Mouse (Mus musculus) midbrain, postnatal 0 days (tissue): Measurements from ENCODE around the gene Tbk1. TPM values are rescaled to one million over a fixed set of nuclear protein-coding genes. Genes with fewer than 3 reads are reported as not detected.

Experiments used
- ATAC-seq: fragments of 200-750 bp; cut with Nextera tagmentation; 2 replicates; pipeline ENCODE4 v1.8.0; 2017; ENCODE audit warnings: moderate number of reproducible peaks, mild to moderate bottlenecking, moderate TSS enrichment, moderate library complexity; ENCODE audit not compliant: low FRiP score
- DNase-seq: peaks from one replicate; pipeline ENCODE4 v3.0.0-alpha.2; 2015; ENCODE audit warnings: low spot score
- H3K27ac ChIP-seq: fragments of 300-500 bp; sonication (generic); 2 replicates; pipeline ENCODE4 v1.5.1; 2014; ENCODE audit warnings: low read depth, mild to moderate bottlenecking, low read length, mixed read lengths
- H3K27me3 ChIP-seq: fragments of 300-500 bp; sonication (generic); 2 replicates; pipeline ENCODE4 v1.6.1; 2014; ENCODE audit warnings: low read length, control low read depth, mixed read lengths; ENCODE audit not compliant: insufficient read depth
- H3K36me3 ChIP-seq: fragments of 300-500 bp; sonication (generic); 2 replicates; pipeline ENCODE4 v1.6.1; 2014; ENCODE audit warnings: low read length, control low read depth, mixed read lengths; ENCODE audit not compliant: insufficient read depth
- H3K4me1 ChIP-seq: fragments of 300-500 bp; sonication (generic); 2 replicates; pipeline ENCODE4 v1.6.1; 2014; ENCODE audit warnings: mild to moderate bottlenecking, control low read depth, antibody characterized with exemption, low read length, mixed read lengths; ENCODE audit not compliant: insufficient read depth
- H3K4me2 ChIP-seq: fragments of 300-500 bp; sonication (generic); 2 replicates; pipeline ENCODE4 v1.6.1; 2014; ENCODE audit warnings: low read depth, mild to moderate bottlenecking, low read length, mixed read lengths; ENCODE audit not compliant: poor library complexity, severe bottlenecking
- H3K4me3 ChIP-seq: fragments of 300-500 bp; sonication (generic); 2 replicates; pipeline ENCODE4 v1.5.1; 2014; ENCODE audit warnings: low read depth, mild to moderate bottlenecking, low read length, moderate library complexity
- H3K9ac ChIP-seq: fragments of 300-500 bp; sonication (generic); replicated peaks from 2 replicates; pipeline ENCODE4 v1.6.1; 2014; ENCODE audit warnings: mild to moderate bottlenecking, low read length, moderate library complexity, mixed read lengths; ENCODE audit not compliant: poor library complexity, severe bottlenecking
- H3K9me3 ChIP-seq: fragments of 300-500 bp; sonication (generic); 2 replicates; pipeline ENCODE4 v1.6.1; 2016; ENCODE audit warnings: low read length, control low read depth
- CTCF ChIP-seq: IDR thresholded peaks from 2 replicates; pipeline ENCODE4 v1.5.1; 2016; ENCODE audit warnings: antibody characterized with exemption, mild to moderate bottlenecking
- WGBS: fragments of 180-500 bp; shearing (Covaris S2); extraction: QIAGEN DNeasy Blood & Tissue Kit; methylation state at CpG from one replicate; pipeline ENCODE4 v1.1.7; 2014; 5-methylcytosine and 5-hydroxymethylcytosine counted together
- polyA plus RNA-seq: library from polyadenylated mRNA; unstranded; fragments of >200 nt; fragmentation: Nextera tagmentation; extraction: Ambion mirVana; gene quantifications from 2 replicates; pipeline ENCODE4 v1.2.1, GENCODE M21; 2015
- total RNA-seq: library from RNA; depleted of rRNA; stranded (reverse); fragments of >200 nt; gene quantifications from 2 replicates; pipeline ENCODE4 v1.2.3, GENCODE M21; 2014

The Tbk1 gene
- total and polyA plus RNA-seq, 2 experiments from 2014 or later: 16.5 to 24.8 TPM

- Histone ChIP-seq H3K36me3 (peaks cover 18% of the 10 kb centered on the region), H3K27ac (no peak overlapping the region), H3K27me3 (no peaks in the 10 kb centered on the region), H3K9ac (no peak overlapping the region), H3K4me2 (no peak overlapping the region), H3K4me1 (0 out of 2 replicates have a peak, but pooled peaks cover 7% of the 10 kb centered on the region), H3K4me3 (no peak overlapping the region), H3K9me3 (no peaks in the 10 kb centered on the region)
- TF ChIP-seq CTCF: no peak
- DNase-seq (no peak), ATAC-seq (no peak)
- WGBS: 97% methylated on average over 10 of the region's 10 CpGs
These were observed 18.6 kb downstream of the Tbk1 start for GRCm38 (mm10) chr10:121568026-121568425.

DNA sequence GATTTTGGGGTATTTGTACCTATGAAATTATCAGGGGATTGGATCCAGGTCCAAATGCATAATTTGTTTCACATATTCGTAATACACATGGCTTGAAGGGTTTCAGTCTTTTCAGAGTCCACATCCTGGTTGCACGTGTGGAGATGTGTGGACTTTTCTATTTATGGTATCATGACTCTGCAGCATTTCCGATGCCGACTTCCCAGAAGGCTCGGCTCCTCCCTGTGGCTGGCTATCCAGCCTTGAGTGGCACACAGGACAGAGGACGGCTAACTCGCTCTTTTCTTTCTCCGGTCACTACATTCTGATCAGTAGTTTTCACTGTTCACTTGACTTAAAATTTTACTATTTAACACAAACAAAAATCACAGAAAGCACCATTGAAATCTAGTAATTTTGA, 22.1 kb downstream of the Tbk1 start:
- H3K9me3 ChIP-seq: no peaks in the 10 kb centered on the region
- no peaks in the 10 kb centered on the region for H3K27me3 ChIP-seq
- peaks cover 18% of the 10 kb centered on the region for H3K36me3 ChIP-seq
- H3K4me2 ChIP-seq: no peak overlapping the region
- no peak overlapping the region for H3K4me3 ChIP-seq
- DNase-seq (no peak), ATAC-seq (no peak)
- WGBS: 86% methylated on average over 8 of the region's 8 CpGs
- H3K9ac ChIP-seq: no peak overlapping the region
- H3K4me1 ChIP-seq: 0 out of 2 replicates have a peak, but pooled peaks cover 3% of the 10 kb centered on the region
- no peak overlapping the region for H3K27ac ChIP-seq
- TF ChIP-seq CTCF: no peak

- Histone ChIP-seq H3K36me3 (peaks cover 46% of the 10 kb centered on the region), H3K4me2 (no peak overlapping the region), H3K9me3 (no peaks in the 10 kb centered on the region), H3K27me3 (no peaks in the 10 kb centered on the region), H3K9ac (no peak overlapping the region), H3K27ac (no peak overlapping the region), H3K4me1 (no peaks in the 10 kb centered on the region), H3K4me3 (no peak overlapping the region)
- WGBS: 84% methylated on average over 2 of the region's 2 CpGs
- no peak for TF ChIP-seq CTCF
- DNase-seq (no peak), ATAC-seq (no peak)
These were observed 28.4 kb downstream of the Tbk1 start for GRCm38 (mm10) chr10:121558231-121558630.

- Histone ChIP-seq H3K4me2 (no peak overlapping the region), H3K4me1 (no peaks in the 10 kb centered on the region), H3K36me3 (peaks cover 60% of the 10 kb centered on the region), H3K27me3 (no peaks in the 10 kb centered on the region), H3K27ac (no peak overlapping the region), H3K9ac (no peak overlapping the region), H3K4me3 (no peak overlapping the region), H3K9me3 (no peaks in the 10 kb centered on the region)
- ATAC-seq (no peak), DNase-seq (no peak)
- TF ChIP-seq CTCF: peak; percentile 33
- 72% methylated on average over 6 of the region's 6 CpGs for WGBS
These were observed 30.3 kb downstream of the Tbk1 start for GRCm38 (mm10) chr10:121556263-121556662.

- no peak overlapping the region for H3K4me3 ChIP-seq
- no peak overlapping the region for H3K27ac ChIP-seq
- TF ChIP-seq CTCF: no peak
- DNase-seq (no peak), ATAC-seq (no peak)
- H3K9me3 ChIP-seq: no peaks in the 10 kb centered on the region
- H3K27me3 ChIP-seq: no peaks in the 10 kb centered on the region
- no peak overlapping the region for H3K4me2 ChIP-seq
- no peaks in the 10 kb centered on the region for H3K4me1 ChIP-seq
- no peak overlapping the region for H3K9ac ChIP-seq
- H3K36me3 ChIP-seq: peaks cover 55% of the 10 kb centered on the region
- 95% methylated on average over 9 of the region's 9 CpGs for WGBS
These were observed 36.3 kb downstream of the Tbk1 start for GRCm38 (mm10) chr10:121550334-121550733.

DNA sequence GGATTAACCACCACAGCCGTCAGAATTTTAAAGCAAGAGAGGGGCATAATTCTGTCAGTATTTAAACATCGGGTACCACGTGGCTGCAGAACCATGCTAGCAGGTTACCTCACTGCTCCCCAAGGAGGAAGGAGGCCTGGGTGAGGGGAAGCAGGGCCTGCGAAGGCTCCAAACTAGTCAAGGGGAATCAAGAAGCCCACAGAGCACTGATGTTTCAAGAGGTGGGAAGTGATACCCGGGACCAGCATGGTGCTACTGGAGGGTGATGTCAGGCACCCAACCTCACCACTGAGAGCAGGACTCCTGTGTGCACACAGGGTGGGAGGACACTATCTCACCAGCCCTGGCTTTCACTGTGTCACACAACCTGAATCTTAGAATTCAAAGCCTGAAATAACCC, 36.9 kb downstream of the Tbk1 start:
- DNase-seq: no peak
- H3K4me2 ChIP-seq: no peak overlapping the region
- no peak overlapping the region for H3K27ac ChIP-seq
- H3K36me3 ChIP-seq: peaks cover 51% of the 10 kb centered on the region
- H3K4me1 ChIP-seq: no peaks in the 10 kb centered on the region
- no peaks in the 10 kb centered on the region for H3K9me3 ChIP-seq
- no peak for TF ChIP-seq CTCF
- ATAC-seq: no peak
- no peak overlapping the region for H3K9ac ChIP-seq
- 90% methylated on average over 5 of the region's 5 CpGs for WGBS
- no peaks in the 10 kb centered on the region for H3K27me3 ChIP-seq
- H3K4me3 ChIP-seq: no peak overlapping the region
